Mouse (Mus musculus): ENCODE data around the gene Tns1.

DNA sequence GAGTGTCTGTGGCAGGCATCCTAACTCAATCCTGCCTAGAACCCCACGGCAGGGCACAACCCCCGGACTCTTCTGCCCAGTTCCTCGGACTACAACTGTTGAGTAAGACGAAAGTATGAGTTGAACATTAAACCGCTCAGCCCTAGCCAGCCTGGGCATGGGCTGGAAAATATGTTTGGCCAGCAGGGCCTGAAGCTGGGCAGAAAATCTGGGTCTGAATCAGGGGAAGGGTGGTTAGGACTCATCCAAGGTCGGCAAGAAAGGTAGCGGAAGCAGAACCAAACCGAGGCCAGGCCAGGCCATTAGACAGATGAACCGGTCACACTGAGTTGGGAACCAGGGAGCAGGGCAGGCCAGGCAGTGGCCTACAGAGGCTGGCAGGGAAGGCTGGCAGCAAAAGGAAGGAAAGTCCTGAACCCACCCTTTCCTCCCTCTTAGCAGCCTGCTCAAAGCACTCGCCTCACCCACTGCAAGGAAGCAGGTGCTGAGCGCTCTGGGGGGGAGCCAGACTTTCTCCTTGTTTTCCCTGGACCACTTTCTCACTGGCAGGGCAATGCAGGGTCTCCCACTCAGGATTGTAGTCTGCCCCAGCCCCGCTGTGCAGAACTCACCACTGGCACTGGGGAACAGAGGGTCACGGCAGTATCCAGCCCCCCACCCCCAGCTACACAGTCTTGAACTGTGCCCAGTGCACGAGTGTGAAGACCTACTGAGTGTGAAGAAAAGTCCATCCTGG, 110.8 kb downstream of the Tns1 start:
- no peak for TF ChIP-seq MYOD1 (IDR thresholded peaks at IDR 0.05; ENCODE audit: control insufficient read depth in 1 of 3, insufficient read length in 2 of 3, low read depth in 2 of 3)
- TF ChIP-seq POLR2A (IDR thresholded peaks at IDR 0.05; ENCODE audit: insufficient read length, low read depth): no peak
- no peak for TF ChIP-seq REST (IDR thresholded peaks at IDR 0.05; ENCODE audit: insufficient read depth, insufficient read length)
- no peak for TF ChIP-seq MAX (IDR thresholded peaks at IDR 0.05; ENCODE audit: low read depth)
- TF ChIP-seq USF1 (IDR thresholded peaks at IDR 0.05; ENCODE audit: low read depth): no peak
- no peak for TF ChIP-seq TCF12 (IDR thresholded peaks at IDR 0.05; ENCODE audit: insufficient read depth, poor library complexity, severe bottlenecking)
- no peak for TF ChIP-seq MYOG (IDR thresholded peaks at IDR 0.05; ENCODE audit: control insufficient read depth in 1 of 3, insufficient read depth in 1 of 3, insufficient read length in 2 of 3, low read depth in 2 of 3)
- TF ChIP-seq CEBPB (IDR thresholded peaks at IDR 0.05; ENCODE audit: insufficient read depth, poor library complexity, severe bottlenecking): no peak
- TF ChIP-seq POLR2AphosphoS2 (IDR thresholded peaks at IDR 0.05; ENCODE audit: insufficient read length, low read depth): no peak
- no peak for TF ChIP-seq E2F4 (IDR thresholded peaks at IDR 0.05; ENCODE audit: insufficient read depth)
